Mouse (Mus musculus): ENCODE measurements around the gene B3gnt9. TPM values are rescaled to one million over a fixed set of nuclear protein-coding genes. Genes with fewer than 3 reads are reported as not detected.
"Not testable (repeated sequence)": the region's sequence is repeated elsewhere in the genome, so short reads cannot be mapped to it uniquely, and the experiment has no call there.

B3gnt9 gene
- polyA plus RNA-seq, 1 experiment from 2014 or later, result 45.5 TPM

GRCm38 (mm10) chr8:105291802-105292201 is 36.8 kb upstream of the B3gnt9 start:
- WGBS, result 64% methylated on average over 3 of the region's 3 CpGs

GRCm38 (mm10) chr8:105291364-105291763 is 36.4 kb upstream of the B3gnt9 start:
- not testable (repeated sequence) for H3K36me3 ChIP-seq; H3K27ac ChIP-seq (replicated peaks); H3K4me2 ChIP-seq (replicated peaks); H3K4me3 ChIP-seq (replicated peaks); H3K9me3 ChIP-seq (replicated peaks); H3K9ac ChIP-seq; ATAC-seq (ENCODE audit: insufficient number of reproducible peaks, low FRiP score, low TSS enrichment, low read depth)
- Histone ChIP-seq H3K27me3 (peaks cover 12% of the 10 kb centered on the region), H3K4me1 (peaks cover 25% of the 10 kb centered on the region)
- 79% methylated on average over 8 of the region's 8 CpGs for WGBS

More at GRCm38 (mm10) chr8:105291802-105292201, 36.8 kb upstream of the B3gnt9 start:
- H3K36me3 ChIP-seq; H3K4me2 ChIP-seq (replicated peaks); ATAC-seq (ENCODE audit: insufficient number of reproducible peaks, low FRiP score, low TSS enrichment, low read depth); H3K9me3 ChIP-seq (replicated peaks); H3K9ac ChIP-seq; H3K27ac ChIP-seq (replicated peaks); H3K4me3 ChIP-seq (replicated peaks): not testable (repeated sequence)
- peaks cover 28% of the 10 kb centered on the region for H3K4me1 ChIP-seq
- H3K27me3 ChIP-seq, result peaks cover 12% of the 10 kb centered on the region

- no peaks in the 10 kb centered on the region for H3K36me3 ChIP-seq
- H3K27me3 ChIP-seq, result peaks cover 12% of the 10 kb centered on the region
- peaks cover 25% of the 10 kb centered on the region for H3K4me1 ChIP-seq
- peak overlapping the region; percentile 90 for H3K4me2 ChIP-seq (replicated peaks)
- WGBS, result 6% methylated on average over 31 of the region's 31 CpGs
- ATAC-seq (ENCODE audit: insufficient number of reproducible peaks, low FRiP score, low TSS enrichment, low read depth), result no peak
- H3K4me3 ChIP-seq (replicated peaks), result peak overlapping the region; percentile 65
- no peak overlapping the region for H3K27ac ChIP-seq (replicated peaks)
- no peak overlapping the region for H3K9ac ChIP-seq
- H3K9me3 ChIP-seq (replicated peaks), result no peaks in the 10 kb centered on the region
These were observed 35.8 kb upstream of the B3gnt9 start for GRCm38 (mm10) chr8:105290554-105291314.

GRCm38 (mm10) chr8:105289805-105290460 is 35.0 kb upstream of the B3gnt9 start, which contains the start of gene 4931428F04Rik:
Gene 4931428F04Rik, minus strand, starts transcription at chr8:105289864.
- Histone ChIP-seq H3K4me1 (peaks cover 25% of the 10 kb centered on the region), H3K36me3 (no peaks in the 10 kb centered on the region), H3K27me3 (peaks cover 12% of the 10 kb centered on the region), H3K4me2 (replicated peaks) (peak within 1 kb of the TSS; percentile 90), H3K9ac (peak within 1 kb of the TSS; percentile 46), H3K4me3 (replicated peaks) (peak within 1 kb of the TSS; percentile 65), H3K27ac (replicated peaks) (peak within 1 kb of the TSS; percentile 90), H3K9me3 (replicated peaks) (no peaks in the 10 kb centered on the region)
- ATAC-seq (ENCODE audit: insufficient number of reproducible peaks, low FRiP score, low TSS enrichment, low read depth), result peak; percentile 22
- WGBS, result 1% methylated on average over 43 of the region's 43 CpGs

GRCm38 (mm10) chr8:105288958-105289732 is 34.2 kb upstream of the B3gnt9 start:
- H3K27me3 ChIP-seq, result peaks cover 12% of the 10 kb centered on the region
- H3K4me2 ChIP-seq (replicated peaks), result peak overlapping the region; percentile 90
- H3K9ac ChIP-seq, result peak overlapping the region; percentile 46; the same call in 1 of the 2 replicates
- peak overlapping the region; percentile 90 for H3K27ac ChIP-seq (replicated peaks)
- peak overlapping the region; percentile 65 for H3K4me3 ChIP-seq (replicated peaks)
- under 1% methylated on average over 53 of the region's 53 CpGs for WGBS
- H3K36me3 ChIP-seq, result no peaks in the 10 kb centered on the region
- no peaks in the 10 kb centered on the region for H3K9me3 ChIP-seq (replicated peaks)
- ATAC-seq (ENCODE audit: insufficient number of reproducible peaks, low FRiP score, low TSS enrichment, low read depth), result peak; percentile 88
- H3K4me1 ChIP-seq, result peaks cover 25% of the 10 kb centered on the region

GRCm38 (mm10) chr8:105288231-105288630 is 33.3 kb upstream of the B3gnt9 start:
- WGBS, result 88% methylated on average over 5 of the region's 5 CpGs
- Histone ChIP-seq H3K36me3 (no peaks in the 10 kb centered on the region), H3K4me2 (replicated peaks) (peak overlapping the region; percentile 90; the same call in 1 of the 2 replicates), H3K4me1 (peaks cover 26% of the 10 kb centered on the region), H3K9me3 (replicated peaks) (no peaks in the 10 kb centered on the region), H3K9ac (no peak overlapping the region), H3K27me3 (peaks cover 12% of the 10 kb centered on the region), H3K4me3 (replicated peaks) (peak overlapping the region; percentile 65), H3K27ac (replicated peaks) (no peak overlapping the region)
- no peak for ATAC-seq (ENCODE audit: insufficient number of reproducible peaks, low FRiP score, low TSS enrichment, low read depth)

- H3K9ac ChIP-seq, result no peak overlapping the region
- H3K27me3 ChIP-seq, result peaks cover 12% of the 10 kb centered on the region
- WGBS, result 82% methylated on average over 4 of the region's 4 CpGs
- ATAC-seq (ENCODE audit: insufficient number of reproducible peaks, low FRiP score, low TSS enrichment, low read depth), result no peak
- H3K9me3 ChIP-seq (replicated peaks), result no peaks in the 10 kb centered on the region
- no peak overlapping the region for H3K4me2 ChIP-seq (replicated peaks)
- H3K27ac ChIP-seq (replicated peaks), result no peak overlapping the region
- H3K4me1 ChIP-seq, result peaks cover 29% of the 10 kb centered on the region
- H3K4me3 ChIP-seq (replicated peaks), result no peak overlapping the region
- 0 out of 2 replicates have a peak, but pooled peaks cover 12% of the 10 kb centered on the region for H3K36me3 ChIP-seq
These were observed 32.0 kb upstream of the B3gnt9 start for GRCm38 (mm10) chr8:105286907-105287306.

- 42% methylated on average over 12 of the region's 12 CpGs for WGBS
- Histone ChIP-seq H3K27ac (replicated peaks) (no peak overlapping the region), H3K9me3 (replicated peaks) (no peaks in the 10 kb centered on the region)
These were observed 30.6 kb upstream of the B3gnt9 start for GRCm38 (mm10) chr8:105285514-105285913.

GRCm38 (mm10) chr8:105283074-105283473 is 28.1 kb upstream of the B3gnt9 start:
- Histone ChIP-seq H3K9ac (no peak overlapping the region), H3K27me3 (peaks cover 16% of the 10 kb centered on the region), H3K36me3 (peaks cover 20% of the 10 kb centered on the region; the same call in 1 of the 2 replicates), H3K4me3 (replicated peaks) (no peak overlapping the region), H3K27ac (replicated peaks) (no peak overlapping the region), H3K9me3 (replicated peaks) (no peaks in the 10 kb centered on the region), H3K4me2 (replicated peaks) (0 out of 2 replicates have a peak overlapping the region, but pooled peaks have one; percentile 6), H3K4me1 (peaks cover 16% of the 10 kb centered on the region)
- ATAC-seq (ENCODE audit: insufficient number of reproducible peaks, low FRiP score, low TSS enrichment, low read depth), result peak; percentile 52; the same call in 1 of the 2 replicates
- WGBS, result 25% methylated on average over 23 of the region's 23 CpGs

More at GRCm38 (mm10) chr8:105285514-105285913, 30.6 kb upstream of the B3gnt9 start:
- no peak for ATAC-seq (ENCODE audit: insufficient number of reproducible peaks, low FRiP score, low TSS enrichment, low read depth)
- no peak overlapping the region for H3K4me2 ChIP-seq (replicated peaks)
- H3K27me3 ChIP-seq, result peaks cover 9% of the 10 kb centered on the region
- H3K4me3 ChIP-seq (replicated peaks), result no peak overlapping the region
- H3K9ac ChIP-seq, result no peak overlapping the region
- peaks cover 25% of the 10 kb centered on the region for H3K4me1 ChIP-seq
- H3K36me3 ChIP-seq, result peaks cover 20% of the 10 kb centered on the region; the same call in 1 of the 2 replicates

GRCm38 (mm10) chr8:105282239-105282638 is 27.3 kb upstream of the B3gnt9 start:
- H3K4me2 ChIP-seq (replicated peaks), result no peak overlapping the region
- peaks cover 24% of the 10 kb centered on the region for H3K27me3 ChIP-seq
- no peak overlapping the region for H3K27ac ChIP-seq (replicated peaks)
- no peak overlapping the region for H3K9ac ChIP-seq
- WGBS, result 85% methylated on average over 4 of the region's 4 CpGs
- H3K36me3 ChIP-seq, result peaks cover 20% of the 10 kb centered on the region; the same call in 1 of the 2 replicates
- no peaks in the 10 kb centered on the region for H3K9me3 ChIP-seq (replicated peaks)
- no peak for ATAC-seq (ENCODE audit: insufficient number of reproducible peaks, low FRiP score, low TSS enrichment, low read depth)
- peaks cover 15% of the 10 kb centered on the region for H3K4me1 ChIP-seq
- H3K4me3 ChIP-seq (replicated peaks), result no peak overlapping the region

All from embryonic facial prominence, embryonic 15.5 days (tissue).